Mouse (Mus musculus): ENCODE results near the gene Olfr1311. TPM values are rescaled to one million over a fixed set of nuclear protein-coding genes. Genes with fewer than 3 reads are reported as not detected.
"Not testable (repeated sequence)": the region's sequence is repeated elsewhere in the genome, so short reads cannot be mapped to it uniquely, and the experiment has no call there.

Olfr1311 gene
- not detected in 2 replicates for polyA plus RNA-seq (2016; fragmentation: Nextera tagmentation; extraction: Ambion mirVana)

GRCm38 (mm10) chr2:112024312-112024711, at the start of gene Olfr1311:
Olfr1311 (minus strand) TSS chr2:112024412.
- Histone ChIP-seq H3K9ac (no peak within 1 kb of the TSS), H3K36me3 (replicated peaks) (no peaks in the 10 kb centered on the region), H3K4me1 (no peaks in the 10 kb centered on the region), H3K9me3 (no peaks in the 10 kb centered on the region), H3K27ac (no peak within 1 kb of the TSS), H3K4me2 (no peak within 1 kb of the TSS), H3K4me3 (replicated peaks) (no peak within 1 kb of the TSS), H3K27me3 (no peaks in the 10 kb centered on the region)
- WGBS, result 86% methylated on average over 2 of the region's 2 CpGs
- no peak for ATAC-seq (ENCODE audit: low FRiP score)

DNA sequence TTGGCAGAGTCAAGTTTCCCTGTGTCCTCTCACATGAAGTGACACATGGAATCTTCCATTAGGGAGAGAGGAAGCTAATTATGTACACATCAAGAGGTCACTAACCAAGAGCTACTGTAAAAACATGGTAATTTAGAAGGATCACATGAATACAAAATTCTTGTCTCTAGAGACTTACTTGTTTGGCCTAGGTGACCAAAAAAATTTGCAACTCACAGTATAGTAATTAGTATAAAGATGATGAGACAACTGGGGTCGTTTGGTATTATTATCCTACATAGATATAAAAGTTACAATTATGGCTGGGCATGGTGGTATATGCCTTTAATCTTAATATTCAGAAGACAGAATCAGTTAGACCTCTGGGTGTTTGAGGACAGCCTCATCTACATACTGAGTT, 25.9 kb upstream of the Olfr1311 start, which contains the start of gene Olfr1312:
Gene Olfr1312, minus strand, starts transcription at position 101 of the 400 bp plus-strand sequence.
- 45% methylated on average over 1 of the region's 1 CpGs for WGBS
- H3K36me3 ChIP-seq (replicated peaks), result no peaks in the 10 kb centered on the region
- H3K27me3 ChIP-seq, result no peaks in the 10 kb centered on the region
- H3K9ac ChIP-seq, result no peak within 1 kb of the TSS
- H3K4me2 ChIP-seq, result no peak within 1 kb of the TSS
- no peak within 1 kb of the TSS for H3K4me3 ChIP-seq (replicated peaks)
- H3K9me3 ChIP-seq, result no peaks in the 10 kb centered on the region
- H3K4me1 ChIP-seq, result no peaks in the 10 kb centered on the region
- no peak within 1 kb of the TSS for H3K27ac ChIP-seq
- no peak for ATAC-seq (ENCODE audit: low FRiP score)

GRCm38 (mm10) chr2:112026971-112027370, 2.8 kb upstream of the Olfr1311 start:
- not testable (repeated sequence) for H3K4me2 ChIP-seq; ATAC-seq (ENCODE audit: low FRiP score); H3K27ac ChIP-seq; H3K9ac ChIP-seq; H3K4me1 ChIP-seq; H3K36me3 ChIP-seq (replicated peaks); H3K9me3 ChIP-seq; H3K27me3 ChIP-seq; H3K4me3 ChIP-seq (replicated peaks)
- WGBS, result 62% methylated on average over 6 of the region's 6 CpGs

DNA sequence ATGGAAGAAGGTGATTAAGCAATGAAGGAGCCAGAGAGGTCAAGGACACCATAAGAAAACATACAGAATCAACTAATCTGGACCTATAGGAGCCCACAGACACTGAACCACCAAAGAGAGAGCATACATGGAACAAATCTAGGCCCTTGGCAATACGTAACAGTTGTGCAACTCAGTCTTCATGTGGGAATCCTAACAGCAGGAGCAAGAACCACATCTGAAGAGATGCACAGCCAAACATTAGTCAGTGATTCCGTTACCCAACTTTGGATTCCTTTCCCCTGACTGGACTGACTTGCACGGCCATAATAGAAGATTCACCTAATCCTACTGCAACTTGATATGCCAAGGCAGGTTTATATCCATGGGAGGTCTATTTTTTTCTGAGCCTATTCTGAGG, 9.3 kb downstream of the Olfr1311 start:
- Histone ChIP-seq H3K36me3 (replicated peaks) (no peaks in the 10 kb centered on the region), H3K4me1 (no peaks in the 10 kb centered on the region), H3K4me3 (replicated peaks) (no peak overlapping the region), H3K9ac (no peak overlapping the region), H3K4me2 (no peak overlapping the region), H3K27me3 (no peaks in the 10 kb centered on the region), H3K9me3 (no peaks in the 10 kb centered on the region), H3K27ac (no peak overlapping the region)
- 82% methylated on average over 3 of the region's 3 CpGs for WGBS
- ATAC-seq (ENCODE audit: low FRiP score), result no peak

GRCm38 (mm10) chr2:112012608-112013007, 11.6 kb downstream of the Olfr1311 start, which contains the start of gene Olfr1310:
Olfr1310 (minus strand) TSS chr2:112012708.
- H3K27ac ChIP-seq, result no peak within 1 kb of the TSS
- no peaks in the 10 kb centered on the region for H3K9me3 ChIP-seq
- ATAC-seq (ENCODE audit: low FRiP score), result no peak
- H3K4me3 ChIP-seq (replicated peaks), result no peak within 1 kb of the TSS
- H3K9ac ChIP-seq, result no peak within 1 kb of the TSS
- H3K36me3 ChIP-seq (replicated peaks), result no peaks in the 10 kb centered on the region
- no peaks in the 10 kb centered on the region for H3K27me3 ChIP-seq
- H3K4me2 ChIP-seq, result no peak within 1 kb of the TSS
- H3K4me1 ChIP-seq, result no peaks in the 10 kb centered on the region

- ATAC-seq (ENCODE audit: low FRiP score), result no peak
- WGBS, result 70% methylated on average over 1 of the region's 1 CpGs
These were observed 34.0 kb downstream of the Olfr1311 start, which contains the start of gene Olfr1309 for GRCm38 (mm10) chr2:111990181-111990580. Olfr1309 (minus strand) TSS chr2:111990281.

More at GRCm38 (mm10) chr2:111990181-111990580, 34.0 kb downstream of the Olfr1311 start, which contains the start of gene Olfr1309:
- Histone ChIP-seq H3K36me3 (replicated peaks) (no peaks in the 10 kb centered on the region), H3K9ac (no peak within 1 kb of the TSS), H3K4me3 (replicated peaks) (no peak within 1 kb of the TSS), H3K9me3 (no peaks in the 10 kb centered on the region), H3K4me1 (no peaks in the 10 kb centered on the region), H3K4me2 (no peak within 1 kb of the TSS), H3K27me3 (no peaks in the 10 kb centered on the region), H3K27ac (no peak within 1 kb of the TSS)

Other genes with a start within 250 kb of the Olfr1311 start
- not detected in 2 replicates for gene Olfr1302, start 247.0 kb downstream of the Olfr1311 start, polyA plus RNA-seq (2016; fragmentation: Nextera tagmentation; extraction: Ambion mirVana)
- not detected in 2 replicates for gene Olfr1303, start 204.1 kb downstream of the Olfr1311 start, polyA plus RNA-seq (2016; fragmentation: Nextera tagmentation; extraction: Ambion mirVana)
- not detected in 2 replicates for gene Olfr1305, start 147.3 kb downstream of the Olfr1311 start, polyA plus RNA-seq (2016; fragmentation: Nextera tagmentation; extraction: Ambion mirVana)
- gene Olfr1306, start 108.1 kb downstream of the Olfr1311 start, polyA plus RNA-seq (2016; fragmentation: Nextera tagmentation; extraction: Ambion mirVana), result not detected in 2 replicates
- gene Olfr1307, start 75.0 kb downstream of the Olfr1311 start, polyA plus RNA-seq (2016; fragmentation: Nextera tagmentation; extraction: Ambion mirVana), result not detected in 2 replicates
- not detected in 2 replicates for gene Olfr1308, start 59.5 kb downstream of the Olfr1311 start, polyA plus RNA-seq (2016; fragmentation: Nextera tagmentation; extraction: Ambion mirVana)
- not detected in 2 replicates for gene Olfr1309, start 34.1 kb downstream of the Olfr1311 start, polyA plus RNA-seq (2016; fragmentation: Nextera tagmentation; extraction: Ambion mirVana)
- not detected in 2 replicates for gene Olfr1310, start 11.7 kb downstream of the Olfr1311 start, polyA plus RNA-seq (2016; fragmentation: Nextera tagmentation; extraction: Ambion mirVana)
- gene Olfr1312, start 25.8 kb upstream of the Olfr1311 start, polyA plus RNA-seq (2016; fragmentation: Nextera tagmentation; extraction: Ambion mirVana), result not detected in 2 replicates
- gene Olfr1313, start 53.4 kb upstream of the Olfr1311 start, polyA plus RNA-seq (2016; fragmentation: Nextera tagmentation; extraction: Ambion mirVana), result not detected in 2 replicates
- gene Olfr1314, start 72.4 kb upstream of the Olfr1311 start, polyA plus RNA-seq (2016; fragmentation: Nextera tagmentation; extraction: Ambion mirVana), result not detected in 2 replicates
- gene Olfr1315-ps1, start 91.0 kb upstream of the Olfr1311 start, polyA plus RNA-seq (2016; fragmentation: Nextera tagmentation; extraction: Ambion mirVana), result not detected in 2 replicates
- not detected in 2 replicates for gene Olfr1316, start 110.6 kb upstream of the Olfr1311 start, polyA plus RNA-seq (2016; fragmentation: Nextera tagmentation; extraction: Ambion mirVana)
- gene Olfr1317, start 115.9 kb upstream of the Olfr1311 start, polyA plus RNA-seq (2016; fragmentation: Nextera tagmentation; extraction: Ambion mirVana), result not detected in 2 replicates
- not detected in 2 replicates for gene Olfr1318, start 129.8 kb upstream of the Olfr1311 start, polyA plus RNA-seq (2016; fragmentation: Nextera tagmentation; extraction: Ambion mirVana)
- 8.2 and 13.6 TPM in 2 replicates for gene Lpcat4, start 215.1 kb upstream of the Olfr1311 start, polyA plus RNA-seq (2016; fragmentation: Nextera tagmentation; extraction: Ambion mirVana)
- gene Nutm1, start 234.9 kb upstream of the Olfr1311 start, polyA plus RNA-seq (2016; fragmentation: Nextera tagmentation; extraction: Ambion mirVana), result not detected in 2 replicates
- 152 and 157 TPM in 2 replicates for gene Nop10, start 237.5 kb upstream of the Olfr1311 start, polyA plus RNA-seq (2016; fragmentation: Nextera tagmentation; extraction: Ambion mirVana)
- gene Slc12a6, start 241.4 kb upstream of the Olfr1311 start, polyA plus RNA-seq (2016; fragmentation: Nextera tagmentation; extraction: Ambion mirVana), result 17.2 and 17.6 TPM in 2 replicates
- not detected in 2 replicates for gene Gm21985, start 241.9 kb upstream of the Olfr1311 start, polyA plus RNA-seq (2016; fragmentation: Nextera tagmentation; extraction: Ambion mirVana)